Mouse (Mus musculus) thymus, postnatal 10 days (tissue): ENCODE measurements at regions not wholly inside any gene's neighbourhood (a gene's known extent, or its start where the extent isn't known, plus 50 kb on each side); places are given as distances from the start of the nearest gene placed in this dataset.

Source experiments
- DNase-seq, 2 experiments: peaks; one replicate each; pipeline ENCODE4 v3.0.0; 2021; ENCODE audit warnings: low spot score in 2 of 2

DNA sequence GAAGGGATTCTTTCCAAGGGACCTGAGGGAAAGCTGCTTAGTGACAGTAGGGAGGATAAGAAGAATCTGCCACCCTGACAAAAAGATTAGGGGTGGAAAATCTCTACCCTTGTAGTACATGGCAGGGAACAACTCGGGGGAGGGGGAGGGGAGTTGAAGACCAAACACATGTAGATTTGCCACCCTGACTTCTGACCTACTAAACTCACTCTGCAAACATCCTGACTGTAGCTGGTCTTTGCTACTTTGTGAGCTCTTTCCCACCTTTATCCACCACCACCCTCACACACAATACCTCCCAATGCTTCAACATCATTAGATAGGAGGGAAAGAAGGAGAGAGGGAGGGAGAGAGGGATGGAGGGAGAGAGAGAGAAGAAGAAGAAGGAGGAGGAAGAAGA lies 140.4 kb upstream of the BC052040 start:
- no peak for DNase-seq

DNA sequence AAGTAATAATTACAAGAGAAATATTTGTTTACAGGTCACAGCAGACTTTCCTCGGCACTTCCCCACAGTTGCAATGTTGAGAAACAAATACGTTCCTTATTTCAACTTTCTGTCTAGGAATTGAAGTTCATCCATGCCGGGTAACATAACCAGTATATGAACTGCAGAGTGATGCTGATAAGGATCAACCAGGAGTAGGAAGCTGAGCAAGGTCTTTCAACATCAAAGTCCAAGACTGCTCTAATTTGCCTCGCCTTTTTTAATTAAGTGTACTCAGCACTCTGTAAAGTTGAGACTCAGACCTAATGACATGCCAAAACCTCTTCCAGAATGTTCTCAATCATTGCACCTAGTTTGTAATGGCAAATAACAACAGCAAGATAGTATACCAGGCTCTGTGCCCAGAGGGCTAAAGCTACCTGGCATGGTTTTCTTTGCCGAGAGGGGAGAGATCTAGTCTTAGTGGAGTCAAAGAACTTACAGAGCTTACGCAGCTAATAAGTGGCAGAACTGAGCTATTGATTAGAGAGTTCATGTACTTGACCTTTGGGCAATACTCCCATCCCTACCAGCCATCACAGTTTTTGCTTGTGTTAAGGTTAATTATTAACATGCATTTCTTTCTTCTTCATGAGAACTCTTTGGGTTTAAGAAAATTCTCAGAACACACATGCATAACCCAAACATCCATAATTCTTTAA lies 131.6 kb upstream of the BC052040 start:
- DNase-seq = no peak

DNA sequence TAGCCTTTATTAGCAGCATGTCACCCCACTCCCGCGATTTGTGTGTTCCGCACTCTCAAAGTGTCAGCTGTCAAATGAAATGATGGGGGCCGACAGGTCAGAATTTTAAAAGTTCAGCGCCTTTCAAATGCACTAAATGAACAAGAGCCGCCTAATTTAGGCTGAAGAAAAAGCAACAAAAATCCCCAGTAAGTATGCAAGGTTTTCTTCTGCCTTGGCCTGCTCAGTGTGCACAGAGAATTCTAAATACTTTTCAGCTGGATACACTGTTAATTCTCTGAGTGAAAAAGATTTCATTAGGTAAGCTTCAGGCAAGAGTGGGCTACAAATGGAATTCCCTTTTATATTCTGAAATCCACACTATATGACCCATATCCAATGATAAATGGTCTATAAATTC lies 125.9 kb upstream of the BC052040 start:
- no peak for DNase-seq

GRCm38 (mm10) chr2:115456372-115457022 lies 125.0 kb upstream of the BC052040 start:
- no peak for DNase-seq

- no peak for DNase-seq
Observed at GRCm38 (mm10) chr2:115460028-115460881, 121.3 kb upstream of the BC052040 start.

DNA sequence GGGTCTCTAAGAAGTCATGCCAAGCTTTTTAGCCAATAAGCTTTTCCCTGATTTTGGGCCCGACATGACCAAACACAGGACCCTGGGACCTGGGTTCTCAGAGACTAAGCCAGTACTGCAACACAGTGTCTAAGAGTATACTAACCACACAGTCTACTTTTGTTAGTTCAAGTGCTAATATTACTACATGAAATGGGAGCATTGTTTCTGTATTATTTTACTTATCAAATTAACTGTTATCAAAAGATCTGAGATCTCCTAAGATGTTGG lies 120.7 kb upstream of the BC052040 start:
- DNase-seq = no peak

DNA sequence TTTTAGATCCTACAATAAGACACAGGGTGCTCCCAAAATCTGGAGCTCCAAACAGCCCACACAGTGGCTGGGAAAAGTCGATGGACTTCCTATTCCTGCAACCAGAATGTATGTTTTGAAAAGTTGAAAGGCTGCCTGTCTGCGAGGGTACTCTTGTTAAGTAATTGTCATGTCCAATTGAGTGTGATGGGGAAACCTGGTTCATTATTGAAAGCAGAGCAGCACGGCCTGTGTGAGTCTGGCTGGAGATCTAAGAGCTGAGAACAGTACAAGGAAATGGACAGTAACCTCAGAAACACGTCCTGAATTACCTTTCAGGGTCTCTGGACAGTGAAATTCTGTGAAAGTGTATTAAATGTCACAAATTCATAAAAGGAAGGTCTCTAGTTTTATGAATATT lies 115.3 kb upstream of the BC052040 start:
- DNase-seq = no peak

GRCm38 (mm10) chr2:115467107-115467745 lies 114.3 kb upstream of the BC052040 start:
- DNase-seq = no peak

DNA sequence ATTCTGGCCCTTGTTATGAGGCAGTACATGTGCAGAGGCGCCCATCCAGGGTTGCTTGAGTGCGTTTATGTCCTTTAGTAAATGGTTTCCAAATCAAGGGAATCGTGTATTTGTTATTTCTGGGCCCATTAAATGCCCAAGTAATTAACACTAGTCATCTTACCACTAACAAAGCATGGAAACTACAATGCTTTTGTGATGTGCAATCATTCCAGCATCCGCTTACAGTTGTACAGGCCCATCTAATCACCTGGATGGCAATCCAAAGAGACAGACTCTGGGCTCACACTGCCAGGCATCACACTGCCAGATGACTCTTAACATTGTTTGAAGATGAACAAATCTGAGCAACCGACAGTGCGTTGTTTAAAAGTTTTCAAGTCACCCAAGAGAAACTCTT lies 113.6 kb upstream of the BC052040 start:
- no peak for DNase-seq

GRCm38 (mm10) chr2:115468471-115468909 lies 113.0 kb upstream of the BC052040 start:
- no peak for DNase-seq

GRCm38 (mm10) chr2:115469165-115469821 lies 112.2 kb upstream of the BC052040 start:
- DNase-seq = no peak

GRCm38 (mm10) chr2:115472393-115472792 lies 109.1 kb upstream of the BC052040 start:
- no peak for DNase-seq

- no peak for DNase-seq
Observed at GRCm38 (mm10) chr2:115483418-115484288, 97.9 kb upstream of the BC052040 start.

DNA sequence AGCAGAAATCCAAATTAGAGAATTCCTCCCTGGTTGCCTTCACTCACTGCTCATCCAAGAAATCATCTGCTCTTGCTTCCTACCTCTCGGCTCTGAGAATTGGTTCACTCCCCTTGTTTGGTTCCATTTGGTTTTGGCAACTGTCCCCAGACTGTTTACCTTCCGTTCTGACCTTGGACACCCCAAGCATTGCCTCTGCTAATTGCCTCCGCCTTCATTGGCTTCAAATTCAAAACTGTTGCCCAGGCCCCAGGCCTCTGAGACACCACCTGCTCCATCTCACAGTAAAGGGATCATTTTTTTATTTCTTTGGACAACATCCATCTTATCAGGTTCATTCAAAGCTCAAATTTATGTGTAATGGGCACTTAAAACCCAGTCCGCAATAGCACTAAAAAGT lies 93.1 kb upstream of the BC052040 start:
- no peak for DNase-seq

DNA sequence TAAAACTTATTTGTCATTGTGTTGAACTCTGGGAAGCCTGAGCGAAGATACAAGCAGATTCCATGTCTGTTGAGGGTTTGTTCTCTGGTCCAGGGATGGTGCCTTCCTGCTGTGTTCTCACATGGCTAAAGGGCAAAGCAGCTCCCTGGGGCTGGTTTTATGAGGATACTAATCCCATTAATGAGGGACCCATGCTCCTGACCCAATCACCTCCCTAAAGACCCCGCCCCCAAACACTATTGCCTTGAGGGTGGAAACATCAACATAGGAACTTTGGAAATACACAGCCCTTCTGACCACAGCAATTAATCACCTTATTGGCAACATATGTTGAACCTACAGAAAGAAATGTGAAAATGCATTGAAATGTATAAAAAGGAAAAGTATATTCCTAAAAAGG lies 88.5 kb upstream of the BC052040 start:
- no peak for DNase-seq

DNA sequence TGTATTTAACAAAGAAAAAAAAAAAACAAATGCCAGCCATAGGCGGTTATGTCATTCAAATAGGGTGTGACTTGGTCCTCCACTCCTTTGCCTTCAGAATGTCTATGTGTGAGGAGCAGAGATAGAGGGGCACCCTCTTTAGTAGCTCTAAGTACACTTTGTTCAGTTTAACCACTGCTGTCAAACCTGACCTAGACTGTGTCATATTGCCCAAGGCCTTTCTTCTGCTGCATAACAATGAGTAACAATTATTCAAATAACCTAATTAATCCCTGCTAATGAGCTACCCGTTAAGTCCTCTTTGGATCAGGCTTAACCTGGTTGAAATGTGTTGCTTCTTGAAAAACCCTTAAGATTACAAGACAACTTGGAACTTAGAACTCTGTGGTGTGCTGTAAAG lies 81.6 kb upstream of the BC052040 start:
- no peak for DNase-seq

GRCm38 (mm10) chr2:115509527-115509926 lies 72.0 kb upstream of the BC052040 start:
- DNase-seq = no peak

DNA sequence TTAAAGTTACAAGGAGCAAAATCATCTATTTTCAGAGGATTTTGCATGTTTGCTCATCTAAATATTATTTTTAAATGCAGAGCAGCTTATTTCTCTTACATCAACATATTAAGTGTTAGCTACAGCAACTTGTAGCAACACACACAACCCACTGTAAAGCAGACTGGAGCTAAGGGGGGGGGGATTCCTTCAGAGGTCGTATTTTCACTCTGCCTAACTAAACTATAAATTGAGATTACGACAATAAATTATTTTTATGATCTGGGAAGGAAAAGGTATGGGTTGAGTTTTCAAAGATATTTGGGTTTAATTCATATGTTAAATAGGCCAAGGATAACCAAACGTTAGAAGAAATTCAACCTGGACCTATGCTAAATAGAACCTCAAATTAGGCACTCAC lies 70.4 kb upstream of the BC052040 start:
- no peak for DNase-seq

GRCm38 (mm10) chr2:115511612-115512525 lies 69.6 kb upstream of the BC052040 start:
- DNase-seq = no peak

DNA sequence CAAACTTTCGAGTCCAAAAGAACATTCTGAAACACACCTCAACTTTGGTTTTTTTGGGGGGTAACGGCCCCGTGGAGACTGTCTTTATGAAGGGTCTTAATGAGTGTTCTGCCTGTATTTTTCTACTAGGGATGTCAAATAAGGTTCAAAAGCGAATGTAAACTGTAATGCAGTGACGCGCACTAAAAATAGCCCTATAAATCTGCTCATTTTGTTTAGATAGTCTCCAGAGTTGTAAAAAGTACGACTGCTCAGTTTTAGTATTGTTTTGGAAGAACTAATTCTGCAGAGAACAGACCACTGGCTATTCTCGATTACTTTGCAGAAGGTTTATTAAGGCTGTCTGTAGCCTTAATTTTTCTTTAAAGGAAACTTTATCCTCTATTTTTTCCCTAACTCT lies 68.6 kb upstream of the BC052040 start:
- no peak for DNase-seq
